Comparison of ENCODE assay signal across 30 mouse cellular contexts in genomic region chr14:103046677-103047076, GRCm38 (mm10). TPM values are rescaled to one million over a fixed set of nuclear protein-coding genes. Genes with fewer than 3 reads are reported as not detected.
DNase-seq lines count a peak whose midpoint lies in the region; ATAC-seq and TF ChIP-seq lines count a peak whose summit lies in the region.
"Had no signal": no experiment of that assay in that cellular context is flagged by ENCODE, and none has a peak within 500 bp of the region (broad histone marks: within the 10 kb centered on the region; RNA-seq: fewer than 3 reads in every experiment).

TSS of gene Acod1 (plus strand) at chr14:103046977.

- TF ChIP-seq RAD21 in CH12.LX (IDR thresholded peaks at IDR 0.05; ENCODE audit: low read depth, low read length): no peak

- H3K4me3 ChIP-seq in CH12.LX (replicated peaks in 1 of 3; ENCODE audit: low read depth in 2 of 3, low read length in 2 of 3, poor library complexity in 1 of 3) (no peak within 1 kb of the TSS), macrophage (ENCODE audit: inconsistent target) (no peak within 1 kb of the TSS)
- H3K4me3 ChIP-seq in forebrain, embryonic 12.5 days (replicated peaks): no peak within 1 kb of the TSS
- H3K4me3 ChIP-seq: embryonic facial prominence, embryonic 12.5 days; erythroblast, embryonic 14.5 days; forebrain, embryonic 10.5 days; forebrain, embryonic 13.5 days; forebrain, embryonic 15.5 days had no signal

- H3K4me1 ChIP-seq in CH12.LX (ENCODE audit: control insufficient read depth in 1 of 2, insufficient read depth in 2 of 2): peaks cover 18 to 28% of the 10 kb centered on the region in 2 experiments
- H3K4me1 ChIP-seq in forebrain, embryonic 12.5 days: no peaks in the 10 kb centered on the region; the same call in 1 of the 2 replicates
- H3K4me1 ChIP-seq: embryonic facial prominence, embryonic 12.5 days; forebrain, embryonic 13.5 days; forebrain, embryonic 15.5 days had no signal

- no peak within 1 kb of the TSS for H3K9ac ChIP-seq in CH12.LX (ENCODE audit: insufficient read depth, low read depth)
- H3K9ac ChIP-seq in forebrain, embryonic 12.5 days: no peak within 1 kb of the TSS
- H3K9ac ChIP-seq: embryonic facial prominence, embryonic 12.5 days; forebrain, embryonic 13.5 days; forebrain, embryonic 15.5 days; forebrain, postnatal 0 days had no signal

- H3K36me3 ChIP-seq in CH12.LX (replicated peaks in 1 of 2; ENCODE audit: control insufficient read depth in 1 of 2, insufficient read depth in 1 of 2, low read length in 1 of 2) (no peaks in the 10 kb centered on the region), macrophage (ENCODE audit: inconsistent target) (no peaks in the 10 kb centered on the region)
- no peaks in the 10 kb centered on the region for H3K36me3 ChIP-seq in forebrain, embryonic 12.5 days (replicated peaks)
- H3K36me3 ChIP-seq: embryonic facial prominence, embryonic 12.5 days; forebrain, embryonic 10.5 days; forebrain, embryonic 15.5 days had no signal

- dilution Hi-C loops in CH12.LX (cut with MboI; ENCODE audit: extremely low pct_ligation_motif_present, extremely low pct_unique_long_range_greater_than_20kb, low sequenced_read_pairs): no loop called here

- 0 out of 2 replicates have a peak, but pooled peaks have one; percentile 20 for ATAC-seq in cerebellum, adult (ENCODE audit: insufficient number of reproducible peaks, low FRiP score, low TSS enrichment)
- ATAC-seq in granulocyte monocyte progenitor cell, adult 5-6 weeks (replicated peaks; ENCODE audit: poor library complexity, severe bottlenecking): peak; percentile 10; the same call in 1 of the 2 replicates
- no peak for ATAC-seq in erythroblast, adult 5-6 weeks (replicated peaks; ENCODE audit: low FRiP score, poor library complexity, severe bottlenecking)
- no peak for ATAC-seq in forebrain, embryonic 12.5 days (ENCODE audit: low FRiP score)
- ATAC-seq: activated CD4-positive, CD25-positive, alpha-beta regulatory T cell, adult 4 months; CD4-positive, CD25-positive, alpha-beta regulatory T cell, adult 4 months; forebrain, embryonic 13.5 days; forebrain, embryonic 15.5 days; forebrain, postnatal 0 days; Patski had no signal

- no peak for TF ChIP-seq POLR2A in CH12.LX (IDR thresholded peaks at IDR 0.05; ENCODE audit: low read depth, low read length)

- no peak for TF ChIP-seq CTCF in CH12.LX (conservative IDR thresholded peaks at IDR 0.05 in 1 of 2, IDR thresholded peaks at IDR 0.05 in 1 of 2; ENCODE audit: low read depth in 2 of 2, low read length in 2 of 2)

- TF ChIP-seq EP300 in CH12.LX (IDR thresholded peaks at IDR 0.05; ENCODE audit: low read length): no peak

- H3K4me2 ChIP-seq in CH12.LX (ENCODE audit: insufficient read depth, low read depth, poor library complexity, severe bottlenecking): peak within 1 kb of the TSS; percentile 18; the same call in 1 of the 2 replicates
- no peak within 1 kb of the TSS for H3K4me2 ChIP-seq in forebrain, embryonic 12.5 days
- H3K4me2 ChIP-seq: embryonic facial prominence, embryonic 12.5 days; forebrain, embryonic 13.5 days; forebrain, embryonic 15.5 days had no signal

- no peak within 1 kb of the TSS for H3K27ac ChIP-seq in CH12.LX (ENCODE audit: insufficient read depth, low read depth)
- no peak within 1 kb of the TSS for H3K27ac ChIP-seq in macrophage
- no peak within 1 kb of the TSS for H3K27ac ChIP-seq in forebrain, embryonic 12.5 days
- H3K27ac ChIP-seq: embryonic facial prominence, embryonic 12.5 days; forebrain, embryonic 10.5 days; forebrain, embryonic 13.5 days; forebrain, embryonic 15.5 days had no signal

- H3K79me2 ChIP-seq in CH12.LX (replicated peaks; ENCODE audit: control insufficient read depth, extremely low read depth, insufficient read depth, poor library complexity, severe bottlenecking) (no peaks in the 10 kb centered on the region), macrophage (ENCODE audit: inconsistent target) (no peaks in the 10 kb centered on the region; the same call in 1 of the 2 replicates)

- in situ Hi-C loops in CH12.LX (cut with MboI; ENCODE audit: low pct_ligation_motif_present, low pct_unique_long_range_greater_than_20kb, low sequenced_read_pairs): no loop called here

- no peaks in the 10 kb centered on the region for H3K9me3 ChIP-seq in CH12.LX (replicated peaks; ENCODE audit: low read length)
- no peaks in the 10 kb centered on the region for H3K9me3 ChIP-seq in forebrain, embryonic 12.5 days
- H3K9me3 ChIP-seq: embryonic facial prominence, embryonic 12.5 days; forebrain, embryonic 10.5 days; forebrain, embryonic 13.5 days; forebrain, embryonic 15.5 days had no signal

- WGBS in macrophage (ENCODE audit: missing documents): 70% methylated on average over 2 of the region's 2 CpGs
- WGBS in forebrain, embryonic 12.5 days: 77% methylated on average over 2 of the region's 2 CpGs

- DNase-seq in cerebellum, adult 11 months: no peak
- no peak for DNase-seq in CH12.LX (ENCODE audit: extremely low read depth)
- no peak for DNase-seq in Muller cell, postnatal 12 days (ENCODE audit: inconsistent ontology term)
- DNase-seq: adrenal gland, adult 8-10 months; adrenal gland, postnatal 14 days; adrenal gland, postnatal 36 days; B cell, adult 2 months; cerebellum, adult 18-20 months; cerebellum, adult 8-10 months; cerebellum, adult 9-11 months; cerebellum, postnatal 14 days; cerebellum, postnatal 36 days; embryo, embryonic 11 days; forebrain, postnatal 0 days had no signal

- H3K27me3 ChIP-seq in CH12.LX (replicated peaks): no peaks in the 10 kb centered on the region
- no peaks in the 10 kb centered on the region for H3K27me3 ChIP-seq in forebrain, embryonic 12.5 days
- H3K27me3 ChIP-seq: embryonic facial prominence, embryonic 12.5 days; forebrain, embryonic 13.5 days; forebrain, embryonic 15.5 days; Patski had no signal

TF ChIP-seq in CH12.LX, 34 proteins besides CTCF, POLR2A, EP300 and RAD21:
- TF ChIP-seq NRF1 (IDR thresholded peaks at IDR 0.05; ENCODE audit: low read depth, low read length) (no peak), BHLHE40 (IDR thresholded peaks at IDR 0.05; ENCODE audit: low read depth, low read length) (peak; percentile 10; the same call in 1 of the 2 replicates)

RNA-seq across cellular contexts. Expression of gene Acod1, which starts in this region (rescaled TPM):
- total RNA-seq in CH12.LX (2012; rRNA removed): 0.88 and 1.6 TPM in 2 replicates
- total RNA-seq in CH12.LX (2014; rRNA removed): 0.16 and 0.24 TPM in 2 replicates
- polyA plus RNA-seq in CH12.LX (2012; ENCODE audit: insufficient read length, low read depth): 0.09 TPM in 1 of 2 replicates, not detected in the other
- total RNA-seq in granulocyte monocyte progenitor cell, adult 5-6 weeks (2014; fragmentation: Nextera tagmentation): not detected in 2 replicates
- total RNA-seq in granulocyte monocyte progenitor cell, adult 5-6 weeks (2017): 0.67 TPM in 1 of 2 replicates, not detected in the other
- 1,000 to 10,000 TPM in 9 of 26 experiments, 100 to 1,000 TPM in 11, 10 to 100 TPM in 4, 1 to 10 TPM in 2; 6.8 to 5,659 (median 647) TPM for total RNA-seq in macrophage (2018; cell fraction: chromatin; rRNA removed)
- total RNA-seq in macrophage (2018; cell fraction: cytosol; rRNA removed): 1,000 to 10,000 TPM in 10 of 26 experiments, 100 to 1,000 TPM in 8, 10 to 100 TPM in 4, 1 to 10 TPM in 4; 5.8 to 5,279 (median 809) TPM
- total RNA-seq in macrophage (2018; cell fraction: nucleus; rRNA removed): 1,000 to 10,000 TPM in 15 of 26 experiments, 100 to 1,000 TPM in 6, 10 to 100 TPM in 5; 13.1 to 5,165 (median 1,063) TPM
- 12.2 to 32.9 TPM (median 13.4 TPM) in 3 replicates for polyA plus RNA-seq in macrophage (2018)
- 2.7 TPM in 1 of 2 replicates, not detected in the other for total RNA-seq in erythroblast, adult 5-6 weeks (2015; ENCODE audit: low replicate concordance)
- 0.17 and 1.3 TPM in 2 replicates for total RNA-seq in erythroblast, adult 5-6 weeks (2017; ENCODE audit: low replicate concordance)
- polyA plus RNA-seq in forebrain, embryonic 12.5 days (2016; fragmentation: Nextera tagmentation; extraction: Ambion mirVana): 0.06 TPM in 1 of 2 replicates, not detected in the other
- total RNA-seq: adrenal gland, adult 18-20 months; adrenal gland, postnatal 14 days; adrenal gland, postnatal 36 days; ES-E14; forebrain, postnatal 0 days; MEL had no signal
- polyA plus RNA-seq: activated CD4-positive, CD25-positive, alpha-beta regulatory T cell, adult 4 months; embryonic facial prominence, embryonic 12.5 days; erythroblast, embryonic 14.5 days; forebrain, embryonic 10.5 days; forebrain, embryonic 13.5 days; forebrain, embryonic 15.5 days; forebrain, postnatal 0 days had no signal

Comparison
In these comparisons a context has a peak if more than half of its experiments do, and no peak if none do; other contexts are left out.
1. RNA of gene Acod1 (polyA plus RNA-seq): 12.2 to 32.9 TPM in macrophage; 0.09 TPM in CH12.LX and 0.06 TPM in forebrain, embryonic 12.5 days; every median in the first group is over 10 times any median in the second.
2. Peak in ATAC-seq in granulocyte monocyte progenitor cell, adult 5-6 weeks; RNA of the gene not detected or under 1 TPM.